Mouse (Mus musculus) urinary bladder, postnatal 10 days (tissue): ENCODE results near the gene Cops6.
A peak's percentile ranks its signal among the peaks of the same experiment; 100 is the strongest.

ENCODE experiments used
- DNase-seq: peaks from one replicate; pipeline ENCODE4 v3.0.0; 2022; ENCODE audit warnings: low spot score

Gene Cops6

GRCm38 (mm10) chr5:138160842-138161665, at the start of gene Cops6:
TSS of gene Cops6 (plus strand) at chr5:138161071.
- DNase-seq = peak; percentile 87

GRCm38 (mm10) chr5:138116255-138117198, 44.3 kb upstream of the Cops6 start, which contains the start of gene Zscan21:
TSS of gene Zscan21 (plus strand) at chr5:138116903.
- peak; percentile 67 for DNase-seq

- no peak for DNase-seq
Measured at GRCm38 (mm10) chr5:138117199-138118015, 43.5 kb upstream of the Cops6 start.

GRCm38 (mm10) chr5:138118041-138118440, 42.8 kb upstream of the Cops6 start:
- DNase-seq = no peak

- no peak for DNase-seq
Measured at GRCm38 (mm10) chr5:138132425-138133064, 28.3 kb upstream of the Cops6 start.

- no peak for DNase-seq
Measured at GRCm38 (mm10) chr5:138137257-138137656, 23.6 kb upstream of the Cops6 start.

GRCm38 (mm10) chr5:138137935-138138549, 22.8 kb upstream of the Cops6 start:
- no peak for DNase-seq

- no peak for DNase-seq
Measured at GRCm38 (mm10) chr5:138138585-138138984, 22.3 kb upstream of the Cops6 start.

- no peak for DNase-seq
Measured at GRCm38 (mm10) chr5:138154390-138154789, 6.5 kb upstream of the Cops6 start.

GRCm38 (mm10) chr5:138155443-138155976, 5.4 kb upstream of the Cops6 start, which contains the start of gene Zfp113:
TSS of gene Zfp113 (minus strand) at chr5:138155744.
- no peak for DNase-seq

- no peak for DNase-seq
Measured at GRCm38 (mm10) chr5:138160224-138160762, 578 bp upstream of the Cops6 start.

- DNase-seq = no peak
Measured at GRCm38 (mm10) chr5:138163046-138163445, 2.2 kb downstream of the Cops6 start.

GRCm38 (mm10) chr5:138163610-138164009, 2.7 kb downstream of the Cops6 start:
- no peak for DNase-seq

- DNase-seq = no peak
Measured at GRCm38 (mm10) chr5:138165594-138165993, 4.7 kb downstream of the Cops6 start.

- peak; percentile 90 for DNase-seq
Measured at GRCm38 (mm10) chr5:138170936-138171561, 10.2 kb downstream of the Cops6 start.

GRCm38 (mm10) chr5:138171695-138172491, 11.0 kb downstream of the Cops6 start, which contains the start of the genes Ap4m1 and Mcm7:
TSS of gene Ap4m1 (plus strand) at chr5:138172002.
TSS of gene Mcm7 (minus strand) at chr5:138172422.
- DNase-seq = peak; percentile 89

- DNase-seq = no peak
Measured at GRCm38 (mm10) chr5:138173217-138173616, 12.3 kb downstream of the Cops6 start.

GRCm38 (mm10) chr5:138186950-138187638, 26.2 kb downstream of the Cops6 start, which contains the start of the genes Taf6 and Cnpy4:
TSS of gene Taf6 (minus strand) at chr5:138187451.
TSS of gene Cnpy4 (plus strand) at chr5:138187485.
- peak; percentile 32 for DNase-seq
